Mouse (Mus musculus) ES-Bruce4 (cell line): ENCODE measurements around the gene Arhgap45.

Experiments used
- CTCF ChIP-seq: IDR thresholded peaks from one replicate; pipeline ENCODE4 v1.8.1; 2011; ENCODE audit warnings: low read depth, low read length
- EP300 ChIP-seq: IDR thresholded peaks from 2 replicates; pipeline ENCODE4 v1.6.1; 2011; ENCODE audit warnings: low read depth, low read length; ENCODE audit not compliant: insufficient read depth
- POLR2A ChIP-seq: IDR thresholded peaks from one replicate; pipeline ENCODE4 v1.8.1; 2011; ENCODE audit warnings: low read length; ENCODE audit not compliant: insufficient read depth

GRCm38 (mm10) chr10:80070837-80071515, 54.5 kb downstream of the Arhgap45 start:
- TF ChIP-seq CTCF (no peak), POLR2A (no peak), EP300 (no peak)
